Mouse (Mus musculus) embryonic facial prominence, embryonic 10.5 days (tissue): ENCODE measurements around the gene Usp21. TPM values are rescaled to one million over a fixed set of nuclear protein-coding genes. Genes with fewer than 3 reads are reported as not detected.

Experiments used
- polyA plus RNA-seq: library from polyadenylated mRNA; unstranded; fragments of >200 nt; fragmentation: Nextera tagmentation; extraction: Ambion mirVana; gene quantifications from 2 replicates; pipeline ENCODE4 v1.2.1, GENCODE M21; 2016

Gene Usp21
- polyA plus RNA-seq, 1 experiment from 2014 or later: 107 TPM

Other genes starting within 250 kb of the Usp21 start
- 3.8 and 5.5 TPM in 2 replicates for gene Fcgr3, start 223.1 kb downstream of the Usp21 start, polyA plus RNA-seq
- 1.1 and 2.0 TPM in 2 replicates for gene Cfap126, start 174.1 kb downstream of the Usp21 start, polyA plus RNA-seq
- 260 and 264 TPM in 2 replicates for gene Sdhc, start 137.4 kb downstream of the Usp21 start, polyA plus RNA-seq
- gene Mpz, start 137.3 kb downstream of the Usp21 start, polyA plus RNA-seq: 0.48 and 0.91 TPM in 2 replicates
- gene Pcp4l1, start 91.7 kb downstream of the Usp21 start, polyA plus RNA-seq: 5.2 and 6.7 TPM in 2 replicates
- gene Nr1i3, start 74.0 kb downstream of the Usp21 start, polyA plus RNA-seq: 0.21 TPM in 2 replicates
- 32.4 and 33.3 TPM in 2 replicates for gene Tomm40l, start 65.5 kb downstream of the Usp21 start, polyA plus RNA-seq
- gene Apoa2, start 62.9 kb downstream of the Usp21 start, polyA plus RNA-seq: 2.7 and 3.1 TPM in 2 replicates
- 12.4 and 16.5 TPM in 2 replicates for gene Fcer1g, start 53.6 kb downstream of the Usp21 start, polyA plus RNA-seq
- 11.8 and 12.7 TPM in 2 replicates for gene Adamts4, start 37.6 kb downstream of the Usp21 start, polyA plus RNA-seq
- gene Ndufs2, start 36.6 kb downstream of the Usp21 start, polyA plus RNA-seq: 269 and 279 TPM in 2 replicates
- gene B4galt3, start 17.7 kb downstream of the Usp21 start, polyA plus RNA-seq: 68.7 and 70.8 TPM in 2 replicates
- 52.0 and 57.5 TPM in 2 replicates for gene Ppox, start 6.8 kb downstream of the Usp21 start, polyA plus RNA-seq
- gene Ufc1, start 7.0 kb upstream of the Usp21 start, polyA plus RNA-seq: 100 and 105 TPM in 2 replicates
- 50.3 and 50.4 TPM in 2 replicates for gene Dedd, start 41.2 kb upstream of the Usp21 start, polyA plus RNA-seq
- gene Nit1, start 57.7 kb upstream of the Usp21 start, polyA plus RNA-seq: 33.6 and 36.8 TPM in 2 replicates
- 156 TPM in 2 replicates for gene Pfdn2, start 57.7 kb upstream of the Usp21 start, polyA plus RNA-seq
- gene Klhdc9, start 72.8 kb upstream of the Usp21 start, polyA plus RNA-seq: 1.2 and 1.6 TPM in 2 replicates
- gene Nectin4, start 82.1 kb upstream of the Usp21 start, polyA plus RNA-seq: 2.6 and 4.6 TPM in 2 replicates
- 0.65 and 0.72 TPM in 2 replicates for gene Arhgap30, start 101.0 kb upstream of the Usp21 start, polyA plus RNA-seq
- 138 and 139 TPM in 2 replicates for gene Usf1, start 123.3 kb upstream of the Usp21 start, polyA plus RNA-seq
- gene Tstd1, start 130.9 kb upstream of the Usp21 start, polyA plus RNA-seq: 6.0 and 9.0 TPM in 2 replicates
- gene F11r, start 149.5 kb upstream of the Usp21 start, polyA plus RNA-seq: 34.7 and 37.6 TPM in 2 replicates
- gene Alyref2, start 215.5 kb upstream of the Usp21 start, polyA plus RNA-seq: 7.4 and 9.3 TPM in 2 replicates
- gene Itln1, start 247.3 kb upstream of the Usp21 start, polyA plus RNA-seq: not detected in 2 replicates